Mouse (Mus musculus): ENCODE measurements around the gene Plch2.
A peak's percentile ranks its signal among the peaks of the same experiment; 100 is the strongest.

Gene Plch2

DNA sequence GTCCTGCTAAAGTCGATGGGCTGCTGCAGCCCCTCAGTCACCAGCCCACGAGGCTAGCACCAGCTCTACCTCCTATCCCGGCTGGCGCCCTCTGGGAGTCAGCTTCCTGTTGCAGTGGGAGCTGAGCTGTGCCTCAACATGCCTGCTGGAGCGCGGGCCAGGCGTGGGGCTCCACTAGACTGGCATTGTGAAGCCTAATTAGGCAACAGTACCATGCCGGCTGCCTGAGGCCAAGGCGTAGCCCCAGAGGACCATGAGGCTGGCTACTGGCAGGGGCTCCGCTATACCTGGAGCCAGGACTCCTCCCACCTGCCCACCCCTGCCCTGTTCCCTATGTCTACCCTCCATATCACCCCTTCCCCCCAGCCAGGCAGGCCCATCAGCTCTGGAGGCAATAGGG, at the start of gene Plch2:
Plch2 (minus strand) TSS at position 61 of the 400 bp plus-strand sequence.
- no peak for TF ChIP-seq NANOG (IDR thresholded peaks at IDR 0.05; ENCODE audit: borderline replicate concordance, low read length)
- Histone ChIP-seq H3K36me3 (ENCODE audit: insufficient read depth, low read length) (no peaks in the 10 kb centered on the region), H3K9me3 (ENCODE audit: low read length) (no peaks in the 10 kb centered on the region), H3K27me3 (ENCODE audit: insufficient read depth, low read length) (peaks cover 21% of the 10 kb centered on the region), H3K4me3 (replicated peaks; ENCODE audit: low read length) (0 out of 2 replicates have a peak within 1 kb of the TSS, but pooled peaks have one; percentile 32), H3K4me1 (replicated peaks; ENCODE audit: low read depth, low read length) (peaks cover 45% of the 10 kb centered on the region)

GRCm38 (mm10) chr4:155098572-155098971, 42.0 kb upstream of the Plch2 start:
- no peak for TF ChIP-seq CTCF (conservative IDR thresholded peaks at IDR 0.05; ENCODE audit: low read length)
- no peak for TF ChIP-seq POU5F1 (IDR thresholded peaks at IDR 0.05; ENCODE audit: borderline replicate concordance, low read length)
- TF ChIP-seq NANOG (IDR thresholded peaks at IDR 0.05; ENCODE audit: borderline replicate concordance, low read length), result no peak
- Histone ChIP-seq H3K4me1 (replicated peaks; ENCODE audit: low read depth, low read length) (peaks cover 30% of the 10 kb centered on the region), H3K4me3 (replicated peaks; ENCODE audit: low read length) (no peak overlapping the region), H3K36me3 (ENCODE audit: insufficient read depth, low read length) (peaks cover 34% of the 10 kb centered on the region), H3K27me3 (ENCODE audit: insufficient read depth, low read length) (no peaks in the 10 kb centered on the region), H3K9me3 (ENCODE audit: low read length) (no peaks in the 10 kb centered on the region)

- H3K9me3 ChIP-seq (ENCODE audit: low read length), result no peaks in the 10 kb centered on the region
- H3K36me3 ChIP-seq (ENCODE audit: insufficient read depth, low read length), result peaks cover 41% of the 10 kb centered on the region
- no peak overlapping the region for H3K4me3 ChIP-seq (replicated peaks; ENCODE audit: low read length)
- TF ChIP-seq POU5F1 (IDR thresholded peaks at IDR 0.05; ENCODE audit: borderline replicate concordance, low read length), result no peak
- no peak for TF ChIP-seq NANOG (IDR thresholded peaks at IDR 0.05; ENCODE audit: borderline replicate concordance, low read length)
- TF ChIP-seq CTCF (conservative IDR thresholded peaks at IDR 0.05; ENCODE audit: low read length), result no peak
- H3K4me1 ChIP-seq (replicated peaks; ENCODE audit: low read depth, low read length), result peaks cover 35% of the 10 kb centered on the region
- no peaks in the 10 kb centered on the region for H3K27me3 ChIP-seq (ENCODE audit: insufficient read depth, low read length)
These were observed 40.9 kb upstream of the Plch2 start for GRCm38 (mm10) chr4:155097452-155097851.

DNA sequence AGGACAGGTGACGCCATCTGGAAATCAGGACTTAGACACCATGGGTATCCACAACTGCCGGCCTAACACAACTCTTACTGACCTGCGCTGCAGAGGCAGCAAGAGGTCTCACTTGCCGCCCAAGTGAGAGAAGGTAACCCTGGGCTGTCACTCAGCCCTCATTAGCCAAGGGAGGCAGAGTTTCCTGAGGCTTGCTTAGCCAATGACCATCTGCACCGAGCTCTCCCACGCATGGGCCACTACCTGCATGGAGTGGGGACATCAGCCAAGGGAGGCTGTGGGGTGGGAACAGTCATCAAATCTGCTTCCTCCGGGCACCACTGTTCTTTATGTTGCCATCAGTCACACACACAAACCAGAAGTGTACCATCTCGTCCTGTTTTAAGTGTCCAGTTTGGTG, 39.4 kb upstream of the Plch2 start:
- H3K4me3 ChIP-seq (replicated peaks; ENCODE audit: low read length), result no peak overlapping the region
- peaks cover 36% of the 10 kb centered on the region for H3K4me1 ChIP-seq (replicated peaks; ENCODE audit: low read depth, low read length)
- peaks cover 45% of the 10 kb centered on the region for H3K36me3 ChIP-seq (ENCODE audit: insufficient read depth, low read length)
- no peak for TF ChIP-seq NANOG (IDR thresholded peaks at IDR 0.05; ENCODE audit: borderline replicate concordance, low read length)
- no peak for TF ChIP-seq CTCF (conservative IDR thresholded peaks at IDR 0.05; ENCODE audit: low read length)
- no peak for TF ChIP-seq POU5F1 (IDR thresholded peaks at IDR 0.05; ENCODE audit: borderline replicate concordance, low read length)
- no peaks in the 10 kb centered on the region for H3K9me3 ChIP-seq (ENCODE audit: low read length)
- H3K27me3 ChIP-seq (ENCODE audit: insufficient read depth, low read length), result no peaks in the 10 kb centered on the region

DNA sequence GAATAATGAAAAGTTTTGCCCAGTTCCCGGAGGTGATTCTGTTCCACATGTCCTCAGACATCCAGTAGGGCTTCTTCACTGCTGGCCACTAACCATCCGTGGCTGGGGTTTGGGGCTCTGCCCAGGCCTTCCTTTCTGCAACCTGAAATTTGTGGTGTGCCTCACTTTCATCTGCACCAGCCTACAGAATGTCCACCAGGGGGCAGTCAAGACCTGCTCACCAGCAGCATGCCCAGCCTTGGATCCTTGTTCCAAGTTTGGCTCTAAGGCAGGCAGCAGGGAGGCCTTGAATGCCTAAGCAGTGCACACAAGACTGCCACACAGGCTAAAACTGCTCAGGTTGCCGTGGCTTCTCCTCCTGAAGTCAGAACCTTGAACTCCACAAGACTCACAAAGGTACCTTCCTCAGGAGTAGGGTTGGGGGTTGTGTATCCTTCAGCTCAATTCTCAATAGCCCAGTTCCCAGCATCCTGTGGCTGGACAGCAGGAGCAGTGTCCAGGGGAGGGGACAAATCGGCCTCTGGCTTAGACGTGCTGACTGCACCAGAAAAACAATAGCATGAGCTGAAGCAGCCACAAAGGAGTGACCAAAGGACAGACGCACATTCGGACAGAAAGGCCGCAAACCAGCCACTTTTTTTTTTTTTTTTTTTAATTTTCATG, 38.8 kb upstream of the Plch2 start:
- Histone ChIP-seq H3K27me3 (ENCODE audit: insufficient read depth, low read length) (no peaks in the 10 kb centered on the region), H3K4me3 (replicated peaks; ENCODE audit: low read length) (no peak overlapping the region), H3K4me1 (replicated peaks; ENCODE audit: low read depth, low read length) (peaks cover 36% of the 10 kb centered on the region), H3K9me3 (ENCODE audit: low read length) (no peaks in the 10 kb centered on the region), H3K36me3 (ENCODE audit: insufficient read depth, low read length) (peaks cover 50% of the 10 kb centered on the region)
- TF ChIP-seq CTCF (conservative IDR thresholded peaks at IDR 0.05; ENCODE audit: low read length) (peak; percentile 74), POU5F1 (IDR thresholded peaks at IDR 0.05; ENCODE audit: borderline replicate concordance, low read length) (no peak)

GRCm38 (mm10) chr4:155094565-155094964, 38.0 kb upstream of the Plch2 start:
- Histone ChIP-seq H3K36me3 (ENCODE audit: insufficient read depth, low read length) (peaks cover 58% of the 10 kb centered on the region), H3K4me1 (replicated peaks; ENCODE audit: low read depth, low read length) (peaks cover 31% of the 10 kb centered on the region), H3K4me3 (replicated peaks; ENCODE audit: low read length) (no peak overlapping the region), H3K27me3 (ENCODE audit: insufficient read depth, low read length) (no peaks in the 10 kb centered on the region), H3K9me3 (ENCODE audit: low read length) (no peaks in the 10 kb centered on the region)
- no peak for TF ChIP-seq POU5F1 (IDR thresholded peaks at IDR 0.05; ENCODE audit: borderline replicate concordance, low read length)
- peak; percentile 66 for TF ChIP-seq CTCF (conservative IDR thresholded peaks at IDR 0.05; ENCODE audit: low read length)

- Histone ChIP-seq H3K27me3 (ENCODE audit: insufficient read depth, low read length) (no peaks in the 10 kb centered on the region), H3K4me3 (replicated peaks; ENCODE audit: low read length) (no peak overlapping the region)
- no peak for TF ChIP-seq NANOG (IDR thresholded peaks at IDR 0.05; ENCODE audit: borderline replicate concordance, low read length)
- no peak for TF ChIP-seq CTCF (conservative IDR thresholded peaks at IDR 0.05; ENCODE audit: low read length)
- TF ChIP-seq POU5F1 (IDR thresholded peaks at IDR 0.05; ENCODE audit: borderline replicate concordance, low read length), result no peak
These were observed 37.0 kb upstream of the Plch2 start for GRCm38 (mm10) chr4:155093431-155094149.

GRCm38 (mm10) chr4:155092718-155093430, 36.3 kb upstream of the Plch2 start:
- no peaks in the 10 kb centered on the region for H3K27me3 ChIP-seq (ENCODE audit: insufficient read depth, low read length)
- H3K4me3 ChIP-seq (replicated peaks; ENCODE audit: low read length), result no peak overlapping the region
- H3K9me3 ChIP-seq (ENCODE audit: low read length), result no peaks in the 10 kb centered on the region
- TF ChIP-seq CTCF (conservative IDR thresholded peaks at IDR 0.05; ENCODE audit: low read length), result no peak
- TF ChIP-seq POU5F1 (IDR thresholded peaks at IDR 0.05; ENCODE audit: borderline replicate concordance, low read length), result no peak
- no peak for TF ChIP-seq NANOG (IDR thresholded peaks at IDR 0.05; ENCODE audit: borderline replicate concordance, low read length)
- H3K36me3 ChIP-seq (ENCODE audit: insufficient read depth, low read length), result peaks cover 70% of the 10 kb centered on the region
- peaks cover 31% of the 10 kb centered on the region for H3K4me1 ChIP-seq (replicated peaks; ENCODE audit: low read depth, low read length)

More at GRCm38 (mm10) chr4:155093431-155094149, 37.0 kb upstream of the Plch2 start:
- peaks cover 68% of the 10 kb centered on the region for H3K36me3 ChIP-seq (ENCODE audit: insufficient read depth, low read length)
- no peaks in the 10 kb centered on the region for H3K9me3 ChIP-seq (ENCODE audit: low read length)
- H3K4me1 ChIP-seq (replicated peaks; ENCODE audit: low read depth, low read length), result peaks cover 31% of the 10 kb centered on the region

All from E14TG2a.4 (cell line).